Mouse (Mus musculus) heart, embryonic 12.5 days (tissue): ENCODE results near the gene Tas1r1. TPM values are rescaled to one million over a fixed set of nuclear protein-coding genes. Genes with fewer than 3 reads are reported as not detected.

Experiments
- ATAC-seq: fragments of 200-750 bp; cut with Nextera tagmentation; 2 replicates; pipeline ENCODE4 v1.8.0; 2017; ENCODE audit warnings: moderate TSS enrichment, moderate library complexity; ENCODE audit not compliant: insufficient number of reproducible peaks, low FRiP score
- H3K27ac ChIP-seq: fragments of 300-500 bp; sonication (generic); 2 replicates; pipeline ENCODE4 v1.5.1; 2016; ENCODE audit warnings: mild to moderate bottlenecking, moderate library complexity; ENCODE audit not compliant: poor library complexity, severe bottlenecking
- H3K27me3 ChIP-seq: fragments of 300-500 bp; sonication (generic); replicated peaks from 2 replicates; pipeline ENCODE4 v1.6.1; 2016; ENCODE audit warnings: mild to moderate bottlenecking, moderate library complexity
- H3K36me3 ChIP-seq: fragments of 300-500 bp; sonication (generic); 2 replicates; pipeline ENCODE4 v1.6.1; 2016; ENCODE audit warnings: mild to moderate bottlenecking, moderate library complexity
- H3K4me1 ChIP-seq: fragments of 300-500 bp; sonication (generic); replicated peaks from 2 replicates; pipeline ENCODE4 v1.6.1; 2016; ENCODE audit warnings: mild to moderate bottlenecking
- H3K4me2 ChIP-seq: fragments of 300-500 bp; sonication (generic); 2 replicates; pipeline ENCODE4 v1.6.1; 2016; ENCODE audit warnings: mild to moderate bottlenecking, moderate library complexity
- H3K4me3 ChIP-seq: fragments of 300-500 bp; sonication (generic); 2 replicates; pipeline ENCODE4 v1.5.1; 2016; ENCODE audit warnings: mild to moderate bottlenecking
- H3K9ac ChIP-seq: fragments of 300-500 bp; sonication (generic); 2 replicates; pipeline ENCODE4 v1.6.1; 2016; ENCODE audit warnings: mild to moderate bottlenecking, moderate library complexity
- H3K9me3 ChIP-seq: fragments of 300-500 bp; sonication (generic); replicated peaks from 2 replicates; pipeline ENCODE4 v1.6.1; 2016; ENCODE audit warnings: mild to moderate bottlenecking, moderate library complexity
- WGBS: fragments of 180-500 bp; shearing (Covaris S2); methylation state at CpG from one replicate; pipeline ENCODE4 v1.1.7; 2016; 5-methylcytosine and 5-hydroxymethylcytosine counted together
- polyA plus RNA-seq: library from polyadenylated mRNA; unstranded; fragments of >200 nt; fragmentation: Nextera tagmentation; extraction: Ambion mirVana; gene quantifications from 2 replicates; pipeline ENCODE4 v1.2.1, GENCODE M21; 2016

The Tas1r1 gene
- polyA plus RNA-seq, 1 experiment from 2014 or later: 0.13 TPM

DNA sequence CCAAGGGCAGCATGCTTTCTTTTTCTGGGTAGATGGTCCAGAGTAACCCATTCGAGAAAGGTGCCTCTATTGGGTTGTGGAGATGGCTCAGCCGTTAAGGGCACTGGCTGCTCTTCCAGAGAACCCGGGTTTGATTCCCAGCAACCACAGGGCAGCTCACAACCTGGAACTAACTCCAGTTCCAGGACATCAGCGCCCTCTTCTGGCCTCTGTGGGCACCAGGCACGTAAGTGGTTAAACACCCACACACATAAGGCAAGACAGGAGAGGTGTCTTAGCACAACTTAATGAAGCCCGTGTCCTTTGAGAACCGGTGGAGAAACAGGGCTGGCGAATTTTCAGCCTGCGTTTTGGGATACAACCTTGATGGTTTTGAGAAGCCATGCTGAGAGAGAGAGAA, 36.2 kb upstream of the Tas1r1 start:
- WGBS: 78% methylated on average over 9 of the region's 9 CpGs
- Histone ChIP-seq H3K4me2 (no peak overlapping the region), H3K27ac (no peak overlapping the region), H3K36me3 (no peaks in the 10 kb centered on the region), H3K9me3 (no peaks in the 10 kb centered on the region), H3K4me3 (no peak overlapping the region), H3K4me1 (peaks cover 20% of the 10 kb centered on the region), H3K27me3 (no peaks in the 10 kb centered on the region), H3K9ac (no peak overlapping the region)
- ATAC-seq: no peak

DNA sequence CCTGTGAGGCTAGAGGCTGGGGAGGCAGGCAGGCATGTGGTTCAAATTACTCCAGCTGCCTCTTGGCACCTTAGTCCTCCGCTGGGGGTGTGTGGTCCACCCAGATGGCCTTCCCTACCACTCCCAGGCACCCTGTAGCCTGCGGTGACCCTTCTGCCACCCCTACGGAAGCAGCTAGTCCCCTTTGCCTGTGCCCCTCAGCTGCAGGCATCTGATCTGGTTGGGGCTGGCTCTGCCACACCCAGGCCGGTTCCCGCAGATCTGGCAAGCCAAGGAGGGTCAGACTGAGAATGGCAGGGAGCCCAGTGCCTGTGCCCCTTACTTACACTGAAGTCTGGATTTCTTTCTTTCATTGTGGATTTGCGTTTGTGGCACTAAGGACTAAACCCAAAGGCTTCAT, 35.3 kb upstream of the Tas1r1 start:
- 84% methylated on average over 6 of the region's 6 CpGs for WGBS
- Histone ChIP-seq H3K27me3 (no peaks in the 10 kb centered on the region), H3K9ac (no peak overlapping the region), H3K9me3 (no peaks in the 10 kb centered on the region), H3K4me2 (no peak overlapping the region), H3K4me3 (no peak overlapping the region), H3K36me3 (no peaks in the 10 kb centered on the region), H3K27ac (no peak overlapping the region), H3K4me1 (peaks cover 20% of the 10 kb centered on the region)
- ATAC-seq: no peak

DNA sequence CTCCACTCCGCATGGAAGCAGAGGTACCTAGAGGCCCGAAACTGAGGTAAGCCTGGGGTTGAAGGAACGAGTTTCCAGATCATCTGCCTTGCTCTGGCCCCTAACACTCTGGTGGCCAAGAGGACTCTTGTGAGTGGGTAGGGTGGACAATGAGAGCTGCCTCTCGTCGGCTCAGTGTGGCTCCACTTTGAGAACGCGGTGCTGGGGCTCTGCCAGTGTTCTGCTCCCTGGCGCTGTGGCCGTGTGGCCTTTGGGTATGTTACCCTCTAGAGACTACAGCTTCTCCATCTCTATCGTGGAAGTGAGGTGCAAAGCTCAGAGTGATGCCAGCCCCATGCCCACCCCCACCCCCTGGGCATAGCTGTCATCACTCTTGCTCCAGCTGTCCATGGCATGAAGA, 34.3 kb upstream of the Tas1r1 start:
- Histone ChIP-seq H3K9ac (0 out of 2 replicates have a peak overlapping the region, but pooled peaks have one; percentile 15), H3K9me3 (no peaks in the 10 kb centered on the region), H3K27ac (no peak overlapping the region), H3K27me3 (0 out of 2 replicates have a peak, but pooled peaks cover under 1% of the 10 kb centered on the region), H3K36me3 (no peaks in the 10 kb centered on the region), H3K4me2 (no peak overlapping the region), H3K4me3 (no peak overlapping the region), H3K4me1 (peaks cover 20% of the 10 kb centered on the region)
- ATAC-seq: no peak
- WGBS: 67% methylated on average over 10 of the region's 10 CpGs

DNA sequence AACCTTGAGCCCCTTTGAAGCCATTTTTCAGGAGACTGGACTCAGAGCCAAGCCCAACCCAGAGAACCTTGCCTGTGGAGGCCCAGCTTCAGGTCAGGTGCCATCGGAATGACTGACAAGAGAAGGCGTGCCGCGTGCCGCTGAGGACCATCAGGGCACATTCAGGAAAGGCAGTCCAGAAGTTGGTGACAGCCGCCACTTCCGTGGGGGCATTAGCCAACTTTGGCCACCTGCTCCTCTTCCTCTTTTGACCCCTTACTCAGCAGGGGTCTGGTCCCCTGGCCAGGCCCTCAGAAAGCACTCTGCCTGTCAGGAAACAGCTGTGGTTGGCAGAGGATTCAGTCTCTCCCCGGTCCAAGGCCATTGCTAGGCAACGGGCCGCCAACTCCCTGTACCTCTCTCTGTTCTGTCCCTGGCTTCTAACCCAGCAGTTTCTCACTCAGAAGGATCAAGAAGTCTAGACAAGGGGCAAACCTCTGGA, 33.8 kb upstream of the Tas1r1 start, which contains the start of gene Plekhg5:
TSS of gene Plekhg5 (plus strand) at position 378 of the 481 bp plus-strand sequence.
- Histone ChIP-seq H3K36me3 (no peaks in the 10 kb centered on the region), H3K4me2 (no peak within 1 kb of the TSS), H3K4me1 (peaks cover 20% of the 10 kb centered on the region), H3K27ac (no peak within 1 kb of the TSS), H3K4me3 (no peak within 1 kb of the TSS), H3K27me3 (0 out of 2 replicates have a peak, but pooled peaks cover 5% of the 10 kb centered on the region), H3K9me3 (no peaks in the 10 kb centered on the region), H3K9ac (0 out of 2 replicates have a peak within 1 kb of the TSS, but pooled peaks have one; percentile 15)
- WGBS: 56% methylated on average over 10 of the region's 10 CpGs
- ATAC-seq: no peak

DNA sequence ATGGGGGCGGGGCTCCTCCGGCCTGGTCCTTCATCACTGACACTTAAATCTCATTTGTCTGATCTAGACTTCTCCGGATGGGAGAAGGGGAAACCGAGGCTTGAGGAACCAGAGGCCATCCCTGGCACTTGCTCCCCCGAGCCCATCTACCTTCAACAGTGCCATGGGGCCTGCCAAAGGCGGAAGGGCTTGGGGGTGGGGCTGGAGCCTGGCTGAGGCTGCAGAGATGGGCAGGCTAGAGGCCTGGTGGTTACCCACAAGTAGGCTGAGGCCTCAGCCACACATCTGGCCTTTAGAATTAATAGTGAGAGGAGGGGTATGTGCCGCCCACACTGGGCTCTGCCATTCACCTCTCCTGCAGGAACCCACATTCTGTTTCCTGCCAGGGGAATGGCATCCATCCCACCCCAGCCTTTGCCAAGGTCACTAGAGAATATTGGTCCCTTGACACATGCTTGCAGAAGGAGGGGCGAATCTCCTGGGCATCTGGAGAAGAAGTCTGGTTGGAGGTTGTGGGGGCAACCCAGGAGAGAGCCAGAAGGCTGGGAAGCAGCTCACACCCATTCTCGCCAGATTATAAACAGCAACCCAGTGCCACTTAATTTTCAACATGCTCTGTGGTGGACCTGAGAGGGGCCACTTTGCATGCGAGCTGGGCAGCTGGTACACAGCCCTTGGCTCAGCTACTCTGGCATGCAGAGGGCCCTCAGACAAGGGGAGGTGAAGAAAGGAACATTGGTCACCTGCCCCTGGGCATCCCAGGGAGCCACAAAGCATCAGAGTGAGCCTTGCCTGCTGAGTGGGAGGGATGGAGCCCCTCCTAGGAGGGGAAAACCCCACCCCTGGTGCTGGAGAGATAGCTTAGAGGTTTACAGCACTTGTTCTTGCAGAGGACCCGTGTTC, 32.4 kb upstream of the Tas1r1 start:
- peaks cover 15% of the 10 kb centered on the region for H3K4me1 ChIP-seq
- no peak overlapping the region for H3K27ac ChIP-seq
- WGBS: 70% methylated on average over 11 of the region's 11 CpGs
- 0 out of 2 replicates have a peak, but pooled peaks cover 5% of the 10 kb centered on the region for H3K27me3 ChIP-seq
- H3K9me3 ChIP-seq: no peaks in the 10 kb centered on the region
- H3K9ac ChIP-seq: no peak overlapping the region
- no peaks in the 10 kb centered on the region for H3K36me3 ChIP-seq
- no peak overlapping the region for H3K4me3 ChIP-seq
- H3K4me2 ChIP-seq: no peak overlapping the region
- ATAC-seq: no peak

DNA sequence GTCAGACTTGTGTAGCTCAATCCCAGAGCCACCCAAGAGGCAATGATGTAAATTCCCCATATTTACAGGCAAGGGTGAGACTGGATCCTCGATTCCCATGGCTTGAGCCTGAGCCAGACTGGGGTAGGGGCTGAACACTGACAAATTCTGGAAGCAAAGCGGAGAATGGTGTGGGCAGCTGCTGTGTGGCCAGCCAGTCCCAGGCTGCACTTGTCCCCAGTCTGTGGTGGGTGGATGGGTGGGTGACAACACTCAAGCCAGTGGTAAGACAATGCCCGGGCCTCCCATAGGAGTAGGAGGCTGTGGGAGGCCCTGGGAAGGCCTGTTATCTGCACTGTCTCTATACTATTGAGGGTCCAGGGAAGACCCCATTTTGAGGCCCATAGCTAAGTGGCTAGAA, 30.9 kb upstream of the Tas1r1 start:
- no peak overlapping the region for H3K27ac ChIP-seq
- peaks cover under 1% of the 10 kb centered on the region; the same call in 1 of the 2 replicates for H3K36me3 ChIP-seq
- H3K27me3 ChIP-seq: 0 out of 2 replicates have a peak, but pooled peaks cover 5% of the 10 kb centered on the region
- H3K9me3 ChIP-seq: no peaks in the 10 kb centered on the region
- 77% methylated on average over 3 of the region's 3 CpGs for WGBS
- no peak overlapping the region for H3K4me2 ChIP-seq
- no peak overlapping the region for H3K4me3 ChIP-seq
- no peak overlapping the region for H3K9ac ChIP-seq
- H3K4me1 ChIP-seq: peaks cover 13% of the 10 kb centered on the region
- no peak for ATAC-seq

DNA sequence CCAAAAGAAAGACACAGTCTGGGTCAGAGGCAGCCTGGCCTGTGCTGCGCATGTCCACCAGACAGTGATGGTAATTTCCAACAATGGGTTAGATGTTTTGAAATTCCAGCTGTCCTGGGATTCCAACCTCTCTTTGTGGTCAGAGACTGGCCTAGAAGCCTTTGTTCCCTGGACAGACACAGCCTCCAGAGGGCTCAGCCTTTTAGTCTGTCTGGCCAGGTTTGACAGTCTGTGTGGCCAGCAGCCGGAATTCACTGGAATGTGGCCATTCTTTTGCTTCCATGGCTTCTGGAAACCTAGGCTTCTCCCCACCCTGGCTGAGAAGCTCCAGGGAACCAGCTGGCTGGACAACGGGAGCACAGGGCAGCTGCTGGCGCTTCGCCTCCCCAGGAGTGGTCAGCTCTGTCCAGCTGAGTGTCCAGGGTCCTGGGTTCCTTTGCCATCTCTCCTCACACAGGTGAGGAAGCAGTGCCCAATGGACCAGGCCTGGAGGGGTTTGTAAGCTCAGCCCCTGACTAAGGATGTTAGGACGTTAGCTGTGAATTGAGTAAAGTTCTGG, 29.9 kb upstream of the Tas1r1 start:
- ATAC-seq: no peak
- H3K27ac ChIP-seq: no peak overlapping the region
- H3K4me2 ChIP-seq: no peak overlapping the region
- no peak overlapping the region for H3K4me3 ChIP-seq
- peaks cover 3% of the 10 kb centered on the region; the same call in 1 of the 2 replicates for H3K36me3 ChIP-seq
- WGBS: 81% methylated on average over 6 of the region's 6 CpGs
- no peaks in the 10 kb centered on the region for H3K9me3 ChIP-seq
- H3K9ac ChIP-seq: no peak overlapping the region
- 0 out of 2 replicates have a peak, but pooled peaks cover 5% of the 10 kb centered on the region for H3K27me3 ChIP-seq
- H3K4me1 ChIP-seq: peaks cover 13% of the 10 kb centered on the region

DNA sequence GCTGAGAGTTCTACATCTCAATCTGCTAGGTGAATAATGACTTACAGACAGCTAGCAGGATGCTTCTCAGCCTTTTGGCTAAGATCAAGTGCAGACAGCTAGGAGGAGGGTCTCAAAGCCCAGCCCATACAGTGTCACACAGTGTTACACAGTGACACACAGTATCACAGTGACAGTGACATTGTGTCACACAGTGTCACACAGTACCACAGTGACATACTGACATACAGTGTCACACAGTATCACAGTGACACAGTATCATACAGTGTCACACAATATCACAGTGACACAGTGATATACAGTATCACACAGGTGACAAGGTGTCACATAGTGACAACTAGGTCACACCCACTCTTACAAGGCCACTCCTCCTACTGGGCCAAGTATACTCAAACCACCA, 28.9 kb upstream of the Tas1r1 start:
- Histone ChIP-seq H3K9ac (no peak overlapping the region), H3K4me2 (no peak overlapping the region), H3K9me3 (no peaks in the 10 kb centered on the region), H3K36me3 (peaks cover 8% of the 10 kb centered on the region), H3K4me3 (no peak overlapping the region), H3K27me3 (0 out of 2 replicates have a peak, but pooled peaks cover 5% of the 10 kb centered on the region), H3K4me1 (peaks cover 6% of the 10 kb centered on the region), H3K27ac (no peak overlapping the region)
- ATAC-seq: peak; percentile 22; the same call in 1 of the 2 replicates

DNA sequence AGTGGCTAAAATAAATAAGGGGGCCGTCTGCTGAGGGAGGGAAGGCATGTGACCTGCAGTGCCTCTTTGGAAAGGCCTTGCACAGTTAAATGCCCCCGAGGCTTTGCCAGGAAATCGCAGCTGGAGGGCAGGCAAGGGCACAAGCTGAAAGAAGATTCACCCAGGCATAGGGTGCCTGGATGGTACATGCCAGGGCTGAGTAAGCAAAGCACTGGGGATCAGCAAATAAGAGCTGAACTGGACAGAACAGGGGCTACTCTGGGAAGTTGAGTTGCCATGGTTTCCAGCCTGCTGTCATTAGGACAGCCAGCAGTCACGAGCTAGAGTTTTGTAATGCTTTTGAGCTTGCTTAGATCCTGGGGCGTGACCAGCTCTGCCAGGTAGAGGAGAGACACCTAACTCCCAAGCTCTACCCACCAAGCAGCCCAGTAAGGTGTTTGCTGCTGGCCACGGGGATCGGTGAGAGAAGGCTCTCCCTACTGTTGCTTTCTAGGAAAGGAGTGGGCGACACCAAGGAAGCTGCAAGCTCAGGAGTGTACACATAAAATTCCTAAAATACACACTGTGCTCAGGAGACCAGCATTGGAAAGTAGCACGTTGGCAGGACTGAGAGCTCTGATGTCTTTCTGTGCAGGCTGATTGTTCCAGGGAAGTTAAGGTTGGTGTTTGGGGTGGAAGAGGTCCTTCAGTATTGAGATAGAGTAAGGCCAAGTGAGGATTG, 24.2 kb upstream of the Tas1r1 start:
- ATAC-seq: no peak
- H3K4me3 ChIP-seq: no peak overlapping the region
- H3K27me3 ChIP-seq: 0 out of 2 replicates have a peak, but pooled peaks cover 3% of the 10 kb centered on the region
- no peak overlapping the region for H3K9ac ChIP-seq
- H3K4me2 ChIP-seq: no peak overlapping the region
- no peak overlapping the region for H3K27ac ChIP-seq
- WGBS: 75% methylated on average over 9 of the region's 9 CpGs
- H3K9me3 ChIP-seq: no peaks in the 10 kb centered on the region
- no peaks in the 10 kb centered on the region for H3K4me1 ChIP-seq
- H3K36me3 ChIP-seq: peaks cover 46% of the 10 kb centered on the region

DNA sequence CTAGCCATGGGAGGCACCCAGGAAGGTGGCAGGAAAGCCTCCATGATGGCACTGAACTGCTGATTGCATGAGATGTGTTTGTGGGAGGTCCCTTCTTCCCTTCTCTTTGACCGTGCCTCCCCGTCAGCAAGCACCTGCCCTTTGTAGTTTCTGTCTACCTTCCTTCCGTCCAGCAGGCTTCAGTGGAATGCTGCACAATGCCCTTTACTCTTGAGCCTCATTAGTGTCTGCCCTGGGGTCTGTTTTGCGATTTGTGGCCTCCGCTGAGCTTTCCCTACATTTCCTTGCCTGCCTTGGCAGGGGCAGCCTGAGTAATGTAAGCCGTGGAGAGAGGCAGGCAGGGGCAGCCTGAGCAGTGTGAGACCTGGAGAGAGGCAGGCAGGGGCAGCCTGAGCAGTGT, 6.2 kb upstream of the Tas1r1 start:
- H3K4me1 ChIP-seq: peaks cover 9% of the 10 kb centered on the region
- 83% methylated on average over 6 of the region's 6 CpGs for WGBS
- no peak for ATAC-seq
- H3K9ac ChIP-seq: no peak overlapping the region
- no peak overlapping the region for H3K4me3 ChIP-seq
- no peaks in the 10 kb centered on the region for H3K9me3 ChIP-seq
- H3K27ac ChIP-seq: no peak overlapping the region
- H3K4me2 ChIP-seq: no peak overlapping the region
- no peaks in the 10 kb centered on the region for H3K27me3 ChIP-seq
- H3K36me3 ChIP-seq: peaks cover 79% of the 10 kb centered on the region

DNA sequence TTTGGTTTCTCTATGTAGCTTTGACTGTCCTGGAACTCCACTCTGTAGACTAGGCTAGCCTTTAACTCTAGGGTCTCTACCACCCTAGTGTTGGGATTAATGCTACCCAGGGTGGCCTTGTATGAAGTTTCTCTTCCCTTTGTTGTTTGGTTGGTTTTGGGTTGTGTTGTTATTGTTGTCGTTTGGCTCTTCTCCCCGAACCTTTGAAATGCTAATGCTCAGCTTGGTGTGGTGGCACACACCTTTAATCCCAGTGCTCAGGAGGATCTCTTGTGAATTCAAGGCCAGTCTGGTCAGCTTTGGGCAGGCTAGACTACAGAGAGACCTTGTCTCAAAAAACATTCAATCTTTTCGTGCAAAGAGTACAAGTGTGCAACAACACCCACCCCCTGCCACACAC, 4.8 kb upstream of the Tas1r1 start:
- H3K9ac ChIP-seq: no peak overlapping the region
- no peak for ATAC-seq
- no peak overlapping the region for H3K4me3 ChIP-seq
- peaks cover 9% of the 10 kb centered on the region for H3K4me1 ChIP-seq
- H3K36me3 ChIP-seq: peaks cover 69% of the 10 kb centered on the region
- no peaks in the 10 kb centered on the region for H3K9me3 ChIP-seq
- H3K27me3 ChIP-seq: no peaks in the 10 kb centered on the region
- H3K27ac ChIP-seq: no peak overlapping the region
- 84% methylated on average over 3 of the region's 3 CpGs for WGBS
- no peak overlapping the region for H3K4me2 ChIP-seq
